Mouse (Mus musculus) E14TG2a.4 (cell line): ENCODE results near the gene Pafah1b1.

ENCODE experiments used
- H3K27me3 ChIP-seq: 2 replicates; pipeline ENCODE4 v1.6.1; 2014; ENCODE audit warnings: low read length, control low read depth; ENCODE audit not compliant: insufficient read depth
- H3K36me3 ChIP-seq: 2 replicates; pipeline ENCODE4 v1.6.1; 2014; ENCODE audit warnings: low read length, control low read depth; ENCODE audit not compliant: insufficient read depth
- H3K4me1 ChIP-seq: replicated peaks from 2 replicates; pipeline ENCODE4 v1.6.1; 2014; ENCODE audit warnings: low read depth, low read length, control low read depth
- H3K4me3 ChIP-seq: replicated peaks from 2 replicates; pipeline ENCODE4 v1.5.1; 2014; ENCODE audit warnings: mild to moderate bottlenecking, low read length
- H3K9me3 ChIP-seq: 2 replicates; pipeline ENCODE4 v1.6.1; 2014; ENCODE audit warnings: low read length, control low read depth
- CTCF ChIP-seq: conservative IDR thresholded peaks from 2 replicates; pipeline ENCODE4 v1.5.1; 2014; ENCODE audit warnings: low read length
- NANOG ChIP-seq: IDR thresholded peaks from 2 replicates; pipeline ENCODE4 v1.6.1; 2014; ENCODE audit warnings: borderline replicate concordance, low read length, mixed read lengths
- POU5F1 ChIP-seq: IDR thresholded peaks from 2 replicates; pipeline ENCODE4 v1.6.1; 2014; ENCODE audit warnings: low read length, borderline replicate concordance

Gene Pafah1b1

DNA sequence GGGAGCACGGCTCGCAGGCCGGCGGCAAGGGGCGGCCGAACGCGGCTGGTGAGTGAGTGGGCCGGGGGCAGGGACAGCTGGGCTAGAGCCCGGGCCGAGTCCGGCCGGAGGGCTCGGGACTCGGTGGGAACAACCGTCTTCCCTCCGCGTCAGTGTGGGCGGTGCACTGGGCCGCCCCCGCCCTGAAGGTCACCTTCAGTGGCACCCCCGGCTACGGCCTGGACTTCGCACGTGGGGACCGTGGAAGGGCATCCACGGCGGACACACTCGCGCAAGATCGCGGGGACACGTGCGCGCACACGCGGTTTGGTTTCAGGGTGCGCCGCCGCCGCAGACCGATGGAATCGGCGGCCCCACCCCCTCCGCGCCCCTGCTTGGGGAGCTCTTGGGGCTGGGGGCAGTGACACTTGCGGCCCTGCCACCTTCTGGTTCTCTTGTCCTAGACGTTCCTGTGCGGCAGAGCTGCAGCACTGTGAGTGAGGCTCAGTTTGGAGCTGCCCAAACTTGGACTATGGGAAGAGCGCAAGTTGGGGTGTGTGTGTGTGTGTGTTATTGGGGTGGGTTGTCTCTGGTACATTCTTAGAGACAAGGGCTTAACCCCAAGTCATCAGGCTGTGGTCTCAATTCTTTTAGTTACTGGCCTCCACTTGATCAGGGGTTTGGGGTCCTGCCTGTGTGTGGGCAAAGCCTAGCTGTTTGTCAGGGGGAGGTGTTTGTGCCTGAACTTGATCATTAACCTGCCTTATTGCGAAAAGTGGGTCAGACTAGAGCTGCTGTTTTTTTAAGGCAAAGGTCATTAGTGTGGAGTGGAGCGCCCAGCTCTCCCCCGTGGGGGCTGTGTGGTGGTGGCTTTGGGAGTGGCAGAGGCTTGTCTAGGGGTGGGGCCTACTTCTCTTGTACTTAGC lies 74.6 kb downstream of the Pafah1b1 start:
- TF ChIP-seq POU5F1 (no peak), NANOG (no peak), CTCF (no peak)

GRCm38 (mm10) chr11:74649095-74649646 lies 75.3 kb downstream of the Pafah1b1 start, which contains the start of gene Cluh:
Gene Cluh, plus strand, starts transcription at chr11:74649495.
- peaks cover 37% of the 10 kb centered on the region for H3K36me3 ChIP-seq
- TF ChIP-seq NANOG: no peak
- no peak for TF ChIP-seq CTCF
- TF ChIP-seq POU5F1: no peak
- H3K4me1 ChIP-seq: peaks cover 72% of the 10 kb centered on the region
- H3K4me3 ChIP-seq: peak within 1 kb of the TSS; percentile 99
- no peaks in the 10 kb centered on the region for H3K9me3 ChIP-seq
- no peaks in the 10 kb centered on the region for H3K27me3 ChIP-seq

More for the DNA sequence above, 74.6 kb downstream of the Pafah1b1 start:
- Histone ChIP-seq H3K27me3 (no peaks in the 10 kb centered on the region), H3K4me3 (peak overlapping the region; percentile 99), H3K9me3 (no peaks in the 10 kb centered on the region), H3K4me1 (peaks cover 79% of the 10 kb centered on the region), H3K36me3 (peaks cover 44% of the 10 kb centered on the region)

- Histone ChIP-seq H3K27me3 (no peaks in the 10 kb centered on the region), H3K4me3 (peak overlapping the region; percentile 99), H3K4me1 (peaks cover 67% of the 10 kb centered on the region), H3K36me3 (peaks cover 32% of the 10 kb centered on the region), H3K9me3 (no peaks in the 10 kb centered on the region)
- no peak for TF ChIP-seq POU5F1
- TF ChIP-seq CTCF: no peak
- no peak for TF ChIP-seq NANOG
Observed at GRCm38 (mm10) chr11:74648676-74649075, 75.8 kb downstream of the Pafah1b1 start.

DNA sequence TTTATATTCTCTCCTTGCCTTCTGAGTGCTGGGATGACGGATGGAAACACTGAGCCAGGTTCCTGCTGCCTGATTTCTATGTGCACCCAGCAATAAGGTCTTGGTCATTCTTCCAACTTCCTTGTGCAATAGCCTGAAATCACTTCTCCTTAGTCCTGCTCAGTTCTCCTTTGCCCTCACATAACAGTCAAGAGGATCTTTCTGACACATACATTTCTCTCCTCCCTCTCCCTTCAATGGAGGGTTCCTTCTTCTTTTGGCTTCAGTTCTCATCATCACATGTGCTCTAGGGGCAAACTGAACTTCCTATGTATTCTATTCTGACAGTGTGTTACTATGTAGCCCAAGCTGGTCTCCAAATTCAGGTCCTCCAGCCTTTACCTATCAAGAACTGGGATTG lies 76.5 kb downstream of the Pafah1b1 start:
- H3K36me3 ChIP-seq: peaks cover 25% of the 10 kb centered on the region
- peak overlapping the region; percentile 99; the same call in 1 of the 2 replicates for H3K4me3 ChIP-seq
- no peaks in the 10 kb centered on the region for H3K27me3 ChIP-seq
- peaks cover 60% of the 10 kb centered on the region for H3K4me1 ChIP-seq
- H3K9me3 ChIP-seq: no peaks in the 10 kb centered on the region
- no peak for TF ChIP-seq POU5F1
- TF ChIP-seq CTCF: no peak
- no peak for TF ChIP-seq NANOG

DNA sequence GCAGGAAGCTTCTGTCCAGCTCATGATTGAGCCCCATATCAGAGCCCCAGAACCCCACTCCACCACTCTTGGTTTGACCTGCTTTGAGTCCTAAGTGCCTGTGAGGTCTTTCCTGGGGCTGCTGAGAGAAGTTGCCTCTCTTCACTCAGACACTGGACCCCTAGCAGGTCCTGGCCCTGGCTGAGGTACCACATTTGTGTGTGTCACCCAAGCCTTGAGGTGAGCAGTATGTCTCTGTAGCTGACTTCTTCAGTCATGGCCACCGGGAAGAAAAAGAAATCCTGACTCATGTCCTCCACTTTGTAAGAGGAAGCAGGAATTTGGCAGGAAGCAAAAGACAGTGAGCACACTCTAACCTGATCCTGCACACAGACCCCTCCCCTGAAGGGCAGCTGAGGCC lies 84.8 kb downstream of the Pafah1b1 start:
- Histone ChIP-seq H3K36me3 (peaks cover 19% of the 10 kb centered on the region), H3K9me3 (0 out of 2 replicates have a peak, but pooled peaks cover 4% of the 10 kb centered on the region), H3K4me3 (no peak overlapping the region), H3K27me3 (peaks cover 55% of the 10 kb centered on the region), H3K4me1 (peaks cover 28% of the 10 kb centered on the region)
- no peak for TF ChIP-seq NANOG
- TF ChIP-seq POU5F1: no peak
- no peak for TF ChIP-seq CTCF

DNA sequence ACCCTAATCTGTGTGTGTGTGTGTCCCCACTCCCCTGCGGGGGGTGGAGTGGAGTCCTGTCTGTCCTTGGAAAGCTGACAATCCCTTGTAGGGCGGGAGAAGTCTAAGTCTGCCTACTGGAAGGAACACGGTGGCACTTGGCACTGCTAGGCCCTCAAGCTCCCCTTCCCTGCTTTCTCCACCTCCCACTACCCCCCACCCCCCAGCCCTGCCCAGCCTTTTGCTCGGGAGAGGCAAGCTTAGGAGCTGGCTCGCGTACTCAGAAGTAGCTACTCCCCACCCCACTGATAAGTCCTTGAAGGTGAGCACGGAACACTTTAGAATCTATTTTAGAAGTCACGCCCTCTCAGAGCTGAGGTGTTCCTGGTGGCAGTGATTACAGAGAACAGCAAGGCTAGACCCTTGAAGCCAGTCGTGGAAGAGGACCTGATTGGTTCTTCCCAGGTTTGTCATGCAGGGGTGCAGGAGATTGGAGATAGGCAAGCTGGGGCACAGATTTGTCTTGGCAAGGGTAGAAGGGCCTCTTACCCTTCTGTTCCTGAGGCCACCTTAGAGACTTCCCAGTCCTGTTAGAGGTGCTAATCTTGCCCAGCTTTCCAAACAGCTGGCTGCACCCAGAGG lies 85.6 kb downstream of the Pafah1b1 start:
- peaks cover 28% of the 10 kb centered on the region for H3K4me1 ChIP-seq
- H3K4me3 ChIP-seq: peak overlapping the region; percentile 88
- TF ChIP-seq NANOG (no peak), CTCF (no peak), POU5F1 (no peak)
- peaks cover 55% of the 10 kb centered on the region for H3K27me3 ChIP-seq
- 0 out of 2 replicates have a peak, but pooled peaks cover 4% of the 10 kb centered on the region for H3K9me3 ChIP-seq
- peaks cover 19% of the 10 kb centered on the region for H3K36me3 ChIP-seq

DNA sequence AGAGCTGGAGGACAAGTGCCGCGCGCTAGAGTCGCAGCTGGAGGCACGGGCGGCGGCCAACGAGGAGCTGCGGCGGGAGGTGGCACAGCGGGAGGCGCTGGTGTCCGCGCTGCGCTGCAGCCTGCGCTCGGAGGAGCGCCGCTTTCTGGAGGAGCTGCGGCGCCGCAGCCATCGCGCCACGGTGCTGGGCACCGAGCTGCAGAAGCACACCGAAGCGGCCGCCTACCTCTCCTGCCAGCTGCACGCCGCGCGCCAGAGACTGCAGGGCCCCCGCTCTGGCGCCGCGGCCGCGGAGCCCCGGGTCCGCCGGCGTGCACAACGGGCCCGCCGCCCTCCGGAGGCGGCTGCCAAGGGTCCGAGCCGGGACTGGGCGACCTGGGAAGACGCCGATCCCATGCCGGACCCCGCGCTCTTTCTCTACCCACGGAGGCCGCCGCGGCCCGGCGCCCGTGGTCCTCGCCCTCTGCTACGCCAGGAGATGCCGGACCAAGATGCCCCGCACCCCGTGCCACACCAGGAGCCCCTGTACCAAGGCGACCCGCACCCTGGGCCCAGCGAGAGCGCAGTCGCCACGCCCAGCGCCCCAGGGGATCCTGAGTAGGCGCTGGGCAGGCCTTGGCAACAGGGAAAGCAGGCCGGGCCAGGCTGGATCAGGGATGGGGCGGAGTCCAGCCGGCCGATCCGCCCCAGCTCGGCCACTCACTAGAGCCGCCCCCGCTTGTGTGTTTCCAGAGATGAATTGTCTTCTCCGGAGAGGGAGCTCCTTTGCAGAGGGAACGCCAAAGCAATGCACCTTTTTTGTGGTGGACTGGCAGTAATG lies 86.3 kb downstream of the Pafah1b1 start:
- Histone ChIP-seq H3K27me3 (peaks cover 55% of the 10 kb centered on the region), H3K9me3 (0 out of 2 replicates have a peak, but pooled peaks cover 4% of the 10 kb centered on the region), H3K36me3 (peaks cover 19% of the 10 kb centered on the region), H3K4me3 (peak overlapping the region; percentile 88), H3K4me1 (peaks cover 28% of the 10 kb centered on the region)
- TF ChIP-seq POU5F1: no peak
- TF ChIP-seq NANOG: no peak
- TF ChIP-seq CTCF: no peak

DNA sequence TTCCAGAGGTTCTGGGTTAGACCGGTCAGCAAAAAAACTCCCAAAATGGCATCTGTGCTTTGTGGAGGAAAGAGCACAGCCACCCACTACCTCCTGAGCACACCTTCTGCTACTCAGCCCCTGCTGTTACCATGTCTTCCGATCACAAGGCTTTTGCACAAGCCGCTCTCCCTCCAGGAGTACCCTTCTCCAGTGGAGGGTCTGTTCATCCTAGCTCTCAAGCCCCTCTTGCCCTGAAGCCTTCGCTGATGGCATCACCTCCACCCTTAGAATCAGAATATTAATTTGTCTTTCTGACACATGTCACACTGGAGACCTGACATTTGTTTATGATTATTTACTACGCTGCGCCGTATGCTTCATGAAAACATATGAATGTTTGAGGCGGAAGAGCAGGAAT lies 87.0 kb downstream of the Pafah1b1 start:
- H3K9me3 ChIP-seq: 0 out of 2 replicates have a peak, but pooled peaks cover 4% of the 10 kb centered on the region
- peaks cover 28% of the 10 kb centered on the region for H3K4me1 ChIP-seq
- H3K36me3 ChIP-seq: peaks cover 19% of the 10 kb centered on the region
- peak overlapping the region; percentile 88 for H3K4me3 ChIP-seq
- H3K27me3 ChIP-seq: peaks cover 55% of the 10 kb centered on the region
- no peak for TF ChIP-seq POU5F1
- TF ChIP-seq CTCF: no peak
- no peak for TF ChIP-seq NANOG
